Mouse (Mus musculus) heart, embryonic 15.5 days (tissue): ENCODE measurements around the gene Colgalt1. TPM values are rescaled to one million over a fixed set of nuclear protein-coding genes. Genes with fewer than 3 reads are reported as not detected.
A peak's percentile ranks its signal among the peaks of the same experiment; 100 is the strongest.

Experiments
- ATAC-seq: fragments of 200-750 bp; cut with Nextera tagmentation; replicated peaks from 2 replicates; pipeline ENCODE4 v1.8.0; 2017; ENCODE audit warnings: low read depth, moderate TSS enrichment; ENCODE audit not compliant: insufficient number of reproducible peaks, insufficient read depth, low FRiP score
- H3K27ac ChIP-seq: fragments of 300-500 bp; sonication (generic); 2 replicates; pipeline ENCODE4 v1.5.1; 2015; ENCODE audit warnings: mild to moderate bottlenecking, inconsistent platforms
- H3K27me3 ChIP-seq: fragments of 300-500 bp; sonication (generic); 2 replicates; pipeline ENCODE4 v1.6.1; 2015; ENCODE audit warnings: inconsistent platforms
- H3K36me3 ChIP-seq: fragments of 300-500 bp; sonication (generic); 2 replicates; pipeline ENCODE4 v1.6.1; 2015; ENCODE audit warnings: mild to moderate bottlenecking, inconsistent platforms
- H3K4me1 ChIP-seq: fragments of 300-500 bp; sonication (generic); replicated peaks from 2 replicates; pipeline ENCODE4 v1.6.1; 2015; ENCODE audit warnings: inconsistent platforms
- H3K4me2 ChIP-seq: fragments of 300-500 bp; sonication (generic); 2 replicates; pipeline ENCODE4 v1.6.1; 2015; ENCODE audit warnings: inconsistent platforms, mild to moderate bottlenecking, moderate library complexity
- H3K4me3 ChIP-seq: fragments of 300-500 bp; sonication (generic); 2 replicates; pipeline ENCODE4 v1.5.1; 2015; ENCODE audit warnings: mild to moderate bottlenecking, inconsistent platforms
- H3K9ac ChIP-seq: fragments of 300-500 bp; sonication (generic); 2 replicates; pipeline ENCODE4 v1.6.1; 2015; ENCODE audit warnings: mild to moderate bottlenecking, inconsistent platforms
- H3K9me3 ChIP-seq: fragments of 300-500 bp; sonication (generic); replicated peaks from 2 replicates; pipeline ENCODE4 v1.6.1; 2016; ENCODE audit warnings: inconsistent platforms
- WGBS: fragments of 180-500 bp; shearing (Covaris S2); methylation state at CpG from one replicate; pipeline ENCODE4 v1.1.7; 2015; ENCODE audit warnings: mixed read lengths; 5-methylcytosine and 5-hydroxymethylcytosine counted together
- polyA plus RNA-seq: library from polyadenylated mRNA; unstranded; fragments of >200 nt; fragmentation: Nextera tagmentation; extraction: Ambion mirVana; gene quantifications from 2 replicates; pipeline ENCODE4 v1.2.1, GENCODE M21; 2015

The Colgalt1 gene
- polyA plus RNA-seq, 1 experiment from 2014 or later: 50.4 TPM

GRCm38 (mm10) chr8:71601939-71602665, 8.7 kb upstream of the Colgalt1 start:
- peak; percentile 7; the same call in 1 of the 2 replicates for ATAC-seq
- H3K27me3 ChIP-seq: peaks cover 47% of the 10 kb centered on the region
- WGBS: 3% methylated on average over 62 of the region's 65 CpGs
- H3K4me1 ChIP-seq: peaks cover 17% of the 10 kb centered on the region
- H3K9me3 ChIP-seq: no peaks in the 10 kb centered on the region
- H3K27ac ChIP-seq: no peak overlapping the region
- H3K4me3 ChIP-seq: peak overlapping the region; percentile 43
- H3K9ac ChIP-seq: peak overlapping the region; percentile 25
- H3K4me2 ChIP-seq: peak overlapping the region; percentile 70
- H3K36me3 ChIP-seq: 0 out of 2 replicates have a peak, but pooled peaks cover 5% of the 10 kb centered on the region

GRCm38 (mm10) chr8:71602666-71603334, 8.0 kb upstream of the Colgalt1 start:
- Histone ChIP-seq H3K27me3 (peaks cover 47% of the 10 kb centered on the region), H3K9me3 (no peaks in the 10 kb centered on the region), H3K4me1 (peaks cover 17% of the 10 kb centered on the region), H3K4me3 (peak overlapping the region; percentile 43), H3K9ac (peak overlapping the region; percentile 15; the same call in 1 of the 2 replicates), H3K4me2 (peak overlapping the region; percentile 70), H3K36me3 (0 out of 2 replicates have a peak, but pooled peaks cover 5% of the 10 kb centered on the region), H3K27ac (no peak overlapping the region)
- peak; percentile 74 for ATAC-seq
- 3% methylated on average over 32 of the region's 32 CpGs for WGBS

GRCm38 (mm10) chr8:71604021-71604420, 6.8 kb upstream of the Colgalt1 start:
- peaks cover 47% of the 10 kb centered on the region for H3K27me3 ChIP-seq
- WGBS: 68% methylated on average over 7 of the region's 7 CpGs
- H3K9me3 ChIP-seq: no peaks in the 10 kb centered on the region
- no peak overlapping the region for H3K9ac ChIP-seq
- no peak overlapping the region for H3K4me2 ChIP-seq
- 0 out of 2 replicates have a peak, but pooled peaks cover 5% of the 10 kb centered on the region for H3K36me3 ChIP-seq
- no peak overlapping the region for H3K27ac ChIP-seq
- no peak for ATAC-seq
- H3K4me3 ChIP-seq: no peak overlapping the region
- peaks cover 17% of the 10 kb centered on the region for H3K4me1 ChIP-seq

- no peaks in the 10 kb centered on the region for H3K9me3 ChIP-seq
- peak overlapping the region; percentile 70 for H3K4me2 ChIP-seq
- peaks cover 29% of the 10 kb centered on the region for H3K36me3 ChIP-seq
- peak overlapping the region; percentile 74 for H3K4me3 ChIP-seq
- peaks cover 23% of the 10 kb centered on the region for H3K4me1 ChIP-seq
- H3K27me3 ChIP-seq: no peaks in the 10 kb centered on the region
- 36% methylated on average over 5 of the region's 5 CpGs for WGBS
- peak overlapping the region; percentile 82 for H3K9ac ChIP-seq
- H3K27ac ChIP-seq: no peak overlapping the region
- ATAC-seq: no peak
Measured at GRCm38 (mm10) chr8:71612141-71612540, 1.3 kb downstream of the Colgalt1 start.

- Histone ChIP-seq H3K27ac (no peak overlapping the region), H3K4me2 (no peak overlapping the region), H3K4me3 (no peak overlapping the region), H3K27me3 (no peaks in the 10 kb centered on the region), H3K9me3 (no peaks in the 10 kb centered on the region), H3K36me3 (peaks cover 42% of the 10 kb centered on the region), H3K4me1 (peaks cover 23% of the 10 kb centered on the region), H3K9ac (no peak overlapping the region)
- no peak for ATAC-seq
- WGBS: 50% methylated on average over 4 of the region's 4 CpGs
Measured at GRCm38 (mm10) chr8:71613418-71613817, 2.6 kb downstream of the Colgalt1 start.

GRCm38 (mm10) chr8:71619786-71620185, 9.0 kb downstream of the Colgalt1 start:
- no peaks in the 10 kb centered on the region for H3K4me1 ChIP-seq
- H3K4me2 ChIP-seq: no peak overlapping the region
- H3K36me3 ChIP-seq: peaks cover 94% of the 10 kb centered on the region
- H3K9ac ChIP-seq: no peak overlapping the region
- peaks cover 23% of the 10 kb centered on the region for H3K9me3 ChIP-seq
- WGBS: 91% methylated on average over 2 of the region's 2 CpGs
- H3K4me3 ChIP-seq: no peak overlapping the region
- no peak for ATAC-seq
- H3K27me3 ChIP-seq: no peaks in the 10 kb centered on the region
- no peak overlapping the region for H3K27ac ChIP-seq

GRCm38 (mm10) chr8:71625088-71625487, 14.3 kb downstream of the Colgalt1 start:
- Histone ChIP-seq H3K36me3 (peaks cover 54% of the 10 kb centered on the region), H3K27me3 (peaks cover 8% of the 10 kb centered on the region), H3K9me3 (peaks cover 23% of the 10 kb centered on the region), H3K4me3 (no peak overlapping the region), H3K27ac (no peak overlapping the region), H3K9ac (no peak overlapping the region), H3K4me1 (peaks cover 30% of the 10 kb centered on the region), H3K4me2 (no peak overlapping the region)
- 83% methylated on average over 1 of the region's 1 CpGs for WGBS
- no peak for ATAC-seq

GRCm38 (mm10) chr8:71626753-71627152, 16.0 kb downstream of the Colgalt1 start:
- H3K27ac ChIP-seq: peak overlapping the region; percentile 80

GRCm38 (mm10) chr8:71627265-71628099, 16.7 kb downstream of the Colgalt1 start:
- H3K36me3 ChIP-seq: peaks cover 30% of the 10 kb centered on the region
- H3K27me3 ChIP-seq: peaks cover 25% of the 10 kb centered on the region
- peaks cover 31% of the 10 kb centered on the region for H3K4me1 ChIP-seq
- peak overlapping the region; percentile 80 for H3K27ac ChIP-seq
- H3K9me3 ChIP-seq: peaks cover 13% of the 10 kb centered on the region
- 0 out of 2 replicates have a peak overlapping the region, but pooled peaks have one; percentile 10 for H3K9ac ChIP-seq
- WGBS: 43% methylated on average over 9 of the region's 9 CpGs
- no peak overlapping the region for H3K4me3 ChIP-seq
- H3K4me2 ChIP-seq: 0 out of 2 replicates have a peak overlapping the region, but pooled peaks have one; percentile 1
- ATAC-seq: peak; percentile 36

More at GRCm38 (mm10) chr8:71626753-71627152, 16.0 kb downstream of the Colgalt1 start:
- H3K4me3 ChIP-seq: no peak overlapping the region
- no peak overlapping the region for H3K9ac ChIP-seq
- peaks cover 21% of the 10 kb centered on the region for H3K27me3 ChIP-seq
- WGBS: 82% methylated on average over 9 of the region's 9 CpGs
- no peak for ATAC-seq
- peaks cover 31% of the 10 kb centered on the region for H3K4me1 ChIP-seq
- peaks cover 37% of the 10 kb centered on the region for H3K36me3 ChIP-seq
- H3K4me2 ChIP-seq: no peak overlapping the region
- peaks cover 21% of the 10 kb centered on the region for H3K9me3 ChIP-seq

GRCm38 (mm10) chr8:71628396-71629095, 17.7 kb downstream of the Colgalt1 start:
- H3K4me3 ChIP-seq: peak overlapping the region; percentile 57
- peak overlapping the region; percentile 80 for H3K27ac ChIP-seq
- ATAC-seq: no peak
- 7% methylated on average over 16 of the region's 16 CpGs for WGBS
- peaks cover 19% of the 10 kb centered on the region for H3K36me3 ChIP-seq
- H3K27me3 ChIP-seq: peaks cover 34% of the 10 kb centered on the region
- peak overlapping the region; percentile 63 for H3K9ac ChIP-seq
- peaks cover 10% of the 10 kb centered on the region for H3K9me3 ChIP-seq
- peak overlapping the region; percentile 95 for H3K4me2 ChIP-seq
- peaks cover 31% of the 10 kb centered on the region for H3K4me1 ChIP-seq
